Mouse (Mus musculus) urinary bladder, postnatal 36 days (tissue): ENCODE measurements around the gene Olfr493.

ENCODE experiments used
- DNase-seq, 2 experiments: peaks; one replicate each; pipeline ENCODE4 v3.0.0; 2022; ENCODE audit warnings: low spot score in 2 of 2, mixed read lengths in 1 of 2

The Olfr493 gene

GRCm38 (mm10) chr7:108346879-108347278, at the start of gene Olfr493:
TSS of gene Olfr493 (minus strand) at chr7:108346979.
- DNase-seq = no peak

DNA sequence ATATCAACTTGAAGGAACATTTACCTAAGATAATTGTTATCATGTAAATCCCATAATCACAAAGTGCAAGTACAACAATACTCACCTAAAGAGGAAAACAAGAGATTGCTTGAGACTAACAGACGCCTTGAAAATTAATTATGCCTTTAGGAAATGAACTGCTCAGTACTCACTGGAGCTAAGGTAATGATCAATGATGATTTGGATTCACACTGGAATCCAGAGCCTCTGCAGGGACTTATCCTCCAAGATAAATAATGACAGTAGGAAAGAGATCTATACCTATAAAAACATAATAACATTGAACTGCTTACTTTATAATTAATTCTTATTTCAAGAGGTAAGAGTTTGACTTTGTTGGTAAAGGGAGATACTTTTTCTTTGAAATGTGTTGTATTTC, 46.1 kb upstream of the Olfr493 start, which contains the start of gene Olfr495:
Gene Olfr495, plus strand, starts transcription at position 301 of the 400 bp plus-strand sequence.
- DNase-seq = no peak

GRCm38 (mm10) chr7:108365035-108365434, 18.3 kb upstream of the Olfr493 start, which contains the start of gene Olfr494:
TSS of gene Olfr494 (plus strand) at chr7:108365335.
- DNase-seq = no peak

GRCm38 (mm10) chr7:108323574-108323973, 23.2 kb downstream of the Olfr493 start, which contains the start of gene Olfr492:
TSS of gene Olfr492 (minus strand) at chr7:108323674.
- DNase-seq = no peak

DNA sequence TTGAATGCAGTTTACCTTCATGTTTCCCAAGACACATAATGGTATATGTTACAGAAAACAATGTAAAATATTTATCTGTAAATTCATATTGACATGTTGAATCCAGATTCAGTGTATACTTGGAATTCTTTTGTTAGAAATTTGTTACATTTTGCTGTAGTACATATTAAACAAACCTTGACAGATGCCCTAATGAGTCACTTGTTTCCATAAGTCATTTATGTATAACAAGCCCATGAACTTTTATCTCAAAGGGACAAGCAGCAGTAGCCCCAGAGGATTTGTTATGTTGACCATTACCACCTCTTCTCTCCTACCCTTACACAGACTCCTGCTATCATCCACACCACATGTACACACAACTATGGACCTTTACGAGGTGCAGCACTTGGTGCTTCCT, 33.6 kb downstream of the Olfr493 start, which contains the start of gene Olfr491:
Gene Olfr491, plus strand, starts transcription at position 301 of the 400 bp plus-strand sequence.
- no peak for DNase-seq
